Mouse (Mus musculus): Measurements from ENCODE around the gene Magi2. TPM values are rescaled to one million over a fixed set of nuclear protein-coding genes. Genes with fewer than 3 reads are reported as not detected.

Gene Magi2
- total RNA-seq, 1 experiment from 2014 or later, result 7.6 TPM

GRCm38 (mm10) chr5:19746865-19747514 is 520.2 kb downstream of the Magi2 start:
- no peak for DNase-seq

- DNase-seq, result no peak
These were observed 520.8 kb downstream of the Magi2 start for GRCm38 (mm10) chr5:19747631-19748030.

GRCm38 (mm10) chr5:19779224-19779623 is 552.4 kb downstream of the Magi2 start:
- no peak for DNase-seq

GRCm38 (mm10) chr5:19780076-19780475 is 553.2 kb downstream of the Magi2 start:
- DNase-seq, result no peak

GRCm38 (mm10) chr5:19785320-19785719 is 558.5 kb downstream of the Magi2 start:
- no peak for DNase-seq

- DNase-seq, result no peak
These were observed 560.8 kb downstream of the Magi2 start for GRCm38 (mm10) chr5:19787522-19788144.

GRCm38 (mm10) chr5:19803052-19803769 is 576.4 kb downstream of the Magi2 start:
- DNase-seq, result no peak

- DNase-seq, result no peak
These were observed 595.7 kb downstream of the Magi2 start for GRCm38 (mm10) chr5:19822502-19822901.

GRCm38 (mm10) chr5:19825943-19826342 is 599.1 kb downstream of the Magi2 start:
- no peak for DNase-seq

- no peak for DNase-seq
These were observed 602.5 kb downstream of the Magi2 start for GRCm38 (mm10) chr5:19829341-19829740.

- DNase-seq, result no peak
These were observed 636.0 kb downstream of the Magi2 start for GRCm38 (mm10) chr5:19862854-19863253.

- DNase-seq, result no peak
These were observed 643.6 kb downstream of the Magi2 start for GRCm38 (mm10) chr5:19870406-19870805.

GRCm38 (mm10) chr5:19891693-19892092 is 664.9 kb downstream of the Magi2 start:
- no peak for DNase-seq

GRCm38 (mm10) chr5:19895893-19896292 is 669.1 kb downstream of the Magi2 start:
- no peak for DNase-seq

GRCm38 (mm10) chr5:19901625-19902024 is 674.8 kb downstream of the Magi2 start:
- DNase-seq, result no peak

GRCm38 (mm10) chr5:19906636-19907035 is 679.8 kb downstream of the Magi2 start:
- no peak for DNase-seq

- no peak for DNase-seq
These were observed 680.6 kb downstream of the Magi2 start for GRCm38 (mm10) chr5:19907381-19907982.

- no peak for DNase-seq
These were observed 681.3 kb downstream of the Magi2 start for GRCm38 (mm10) chr5:19907983-19908705.

GRCm38 (mm10) chr5:19908706-19909060 is 681.8 kb downstream of the Magi2 start:
- no peak for DNase-seq

- no peak for DNase-seq
These were observed 682.2 kb downstream of the Magi2 start for GRCm38 (mm10) chr5:19909071-19909470.

- no peak for DNase-seq
These were observed 682.8 kb downstream of the Magi2 start for GRCm38 (mm10) chr5:19909664-19910063.

GRCm38 (mm10) chr5:19932102-19932501 is 705.3 kb downstream of the Magi2 start:
- DNase-seq, result no peak

Data from adrenal gland, postnatal 14 days (tissue).